In the genomic region with DNA sequence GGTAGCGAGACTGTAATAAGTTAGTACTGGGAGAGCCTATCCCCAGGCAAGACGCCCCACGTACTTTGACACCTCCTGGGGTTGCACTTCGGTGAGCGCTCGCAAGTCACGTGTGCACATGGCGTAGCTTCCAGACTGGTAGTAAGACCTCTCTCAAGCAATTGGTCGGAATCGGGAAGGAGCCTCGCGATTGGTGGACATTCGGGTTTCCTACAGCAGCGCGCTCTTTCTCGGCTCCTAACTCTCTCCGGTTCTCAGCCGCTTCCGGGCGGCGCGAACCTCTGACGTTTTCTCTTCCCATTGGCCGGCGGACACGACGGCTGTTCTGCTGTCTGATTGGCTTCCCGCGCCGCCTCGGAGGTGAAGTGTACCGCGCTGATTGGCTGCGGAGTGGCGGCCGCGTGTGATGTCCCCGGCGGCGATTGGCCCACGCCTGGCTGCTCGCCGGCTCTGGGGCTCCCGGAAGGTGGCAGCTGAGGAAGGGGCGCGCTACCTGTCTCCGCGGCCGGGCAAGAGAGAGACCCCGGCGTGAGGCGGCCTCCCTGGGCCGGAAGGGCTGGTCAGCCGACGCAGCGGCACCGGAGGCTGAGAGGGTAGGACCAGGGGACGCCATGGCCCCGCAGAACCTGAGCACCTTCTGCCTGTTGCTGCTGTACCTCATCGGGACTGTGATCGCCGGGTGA, we compare ENCODE assay signal across 8 mouse cellular contexts. TPM values are rescaled to one million over a fixed set of nuclear protein-coding genes. Genes with fewer than 3 reads are reported as not detected.
DNase-seq lines count a peak whose midpoint lies in the region; ATAC-seq lines count a peak whose summit lies in the region.

A gene (minus strand): TSS at position 239 of the 683 bp plus-strand sequence.
A gene (plus strand): TSS at position 415 of the 683 bp plus-strand sequence.

- peak; percentile 96 for DNase-seq in B cell, adult 2 months
- peak; percentile 100 for DNase-seq in brain, adult 2 months (ENCODE audit: low read depth, low spot score)
- DNase-seq in heart, embryonic 10.5 days (ENCODE audit: low spot score), result peak; percentile 100
- DNase-seq in liver, result peak; percentile 97
- DNase-seq in spleen, postnatal 4 days (ENCODE audit: low spot score in 2 of 2), result peak; percentile 96 to 97

- WGBS in heart, embryonic 10.5 days, result under 1% methylated on average over 62 of the region's 62 CpGs
- WGBS in kidney, embryonic 15.5 days, result under 1% methylated on average over 60 of the region's 62 CpGs

- H3K4me1 ChIP-seq in heart, embryonic 10.5 days, result peaks cover 12% of the 10 kb centered on the region
- peaks cover 13% of the 10 kb centered on the region for H3K4me1 ChIP-seq in kidney, embryonic 15.5 days

- peak within 1 kb of the TSS; percentile 81 for H3K9ac ChIP-seq in kidney, embryonic 15.5 days

- H3K9me3 ChIP-seq in heart, embryonic 10.5 days, result no peaks in the 10 kb centered on the region
- no peaks in the 10 kb centered on the region for H3K9me3 ChIP-seq in kidney, embryonic 15.5 days (replicated peaks)

- peak within 1 kb of the TSS; percentile 93 for H3K27ac ChIP-seq in heart, embryonic 10.5 days
- H3K27ac ChIP-seq in kidney, embryonic 15.5 days, result peak within 1 kb of the TSS; percentile 92

- H3K27me3 ChIP-seq in heart, embryonic 10.5 days (ENCODE audit: insufficient read depth, poor library complexity, severe bottlenecking), result no peaks in the 10 kb centered on the region
- H3K27me3 ChIP-seq in kidney, embryonic 15.5 days, result no peaks in the 10 kb centered on the region

- H3K4me2 ChIP-seq in kidney, embryonic 15.5 days, result peak within 1 kb of the TSS; percentile 85

- ATAC-seq in erythroblast, adult 5-6 weeks (replicated peaks; ENCODE audit: low FRiP score, poor library complexity, severe bottlenecking), result peak; percentile 92
- ATAC-seq in kidney, embryonic 15.5 days (replicated peaks; ENCODE audit: low FRiP score), result peak; percentile 99
- ATAC-seq in monocyte, adult 5-6 weeks (replicated peaks; ENCODE audit: insufficient number of reproducible peaks, low FRiP score, low TSS enrichment, poor library complexity, severe bottlenecking), result peak; percentile 99

- peak within 1 kb of the TSS; percentile 100 for H3K4me3 ChIP-seq in heart, embryonic 10.5 days
- peak within 1 kb of the TSS; percentile 85 for H3K4me3 ChIP-seq in kidney, embryonic 15.5 days (replicated peaks)

- peaks cover 27% of the 10 kb centered on the region for H3K36me3 ChIP-seq in heart, embryonic 10.5 days
- H3K36me3 ChIP-seq in kidney, embryonic 15.5 days, result peaks cover 22% of the 10 kb centered on the region

RNA-seq across cellular contexts. Expression of the first gene that starts in this region (rescaled TPM):
- 12.5 and 13.6 TPM in 2 replicates for total RNA-seq in erythroblast, adult 5-6 weeks (2015; ENCODE audit: low replicate concordance)
- 21.0 and 21.3 TPM in 2 replicates for total RNA-seq in erythroblast, adult 5-6 weeks (2017; ENCODE audit: low replicate concordance)
- polyA plus RNA-seq in heart, embryonic 10.5 days (2016; fragmentation: Nextera tagmentation; extraction: Ambion mirVana), result 24.1 and 26.1 TPM in 2 replicates
- polyA plus RNA-seq in kidney, embryonic 15.5 days (2015; fragmentation: Nextera tagmentation; extraction: Ambion mirVana), result 33.3 and 34.7 TPM in 2 replicates
- 9.0 to 21.8 TPM (median 12.8 TPM) in 3 replicates for total RNA-seq in monocyte, adult 5-6 weeks (2017)

RNA-seq across cellular contexts. Expression of the second gene that starts in this region (rescaled TPM):
- 27.2 and 43.8 TPM in 2 replicates for total RNA-seq in erythroblast, adult 5-6 weeks (2015; ENCODE audit: low replicate concordance)
- 42.3 and 65.0 TPM in 2 replicates for total RNA-seq in erythroblast, adult 5-6 weeks (2017; ENCODE audit: low replicate concordance)
- polyA plus RNA-seq in heart, embryonic 10.5 days (2016; fragmentation: Nextera tagmentation; extraction: Ambion mirVana), result 140 and 150 TPM in 2 replicates
- polyA plus RNA-seq in kidney, embryonic 15.5 days (2015; fragmentation: Nextera tagmentation; extraction: Ambion mirVana), result 118 and 124 TPM in 2 replicates
- 181 to 198 TPM (median 183 TPM) in 3 replicates for total RNA-seq in monocyte, adult 5-6 weeks (2017)

Comparison
In these comparisons a context has a peak if more than half of its experiments do, and no peak if none do; other contexts are left out.
1. Peak in every context shown above with its lines: DNase-seq, ATAC-seq, H3K4me3 ChIP-seq and H3K27ac ChIP-seq.